Mouse (Mus musculus) olfactory bulb, adult 2 months (tissue): Measurements from ENCODE around the gene Sufu.

Source experiments
- CTCF ChIP-seq: fragments of 200-500 bp; IDR thresholded peaks from 2 replicates; pipeline ENCODE4 v1.5.1; 2012; ENCODE audit warnings: low read depth, mild to moderate bottlenecking, low read length, moderate library complexity; ENCODE audit not compliant: insufficient read depth
- POLR2A ChIP-seq: fragments of 200-500 bp; IDR thresholded peaks from 2 replicates; pipeline ENCODE4 v1.6.1; 2012; ENCODE audit warnings: mild to moderate bottlenecking, low read depth, low read length, moderate library complexity; ENCODE audit not compliant: insufficient read depth

DNA sequence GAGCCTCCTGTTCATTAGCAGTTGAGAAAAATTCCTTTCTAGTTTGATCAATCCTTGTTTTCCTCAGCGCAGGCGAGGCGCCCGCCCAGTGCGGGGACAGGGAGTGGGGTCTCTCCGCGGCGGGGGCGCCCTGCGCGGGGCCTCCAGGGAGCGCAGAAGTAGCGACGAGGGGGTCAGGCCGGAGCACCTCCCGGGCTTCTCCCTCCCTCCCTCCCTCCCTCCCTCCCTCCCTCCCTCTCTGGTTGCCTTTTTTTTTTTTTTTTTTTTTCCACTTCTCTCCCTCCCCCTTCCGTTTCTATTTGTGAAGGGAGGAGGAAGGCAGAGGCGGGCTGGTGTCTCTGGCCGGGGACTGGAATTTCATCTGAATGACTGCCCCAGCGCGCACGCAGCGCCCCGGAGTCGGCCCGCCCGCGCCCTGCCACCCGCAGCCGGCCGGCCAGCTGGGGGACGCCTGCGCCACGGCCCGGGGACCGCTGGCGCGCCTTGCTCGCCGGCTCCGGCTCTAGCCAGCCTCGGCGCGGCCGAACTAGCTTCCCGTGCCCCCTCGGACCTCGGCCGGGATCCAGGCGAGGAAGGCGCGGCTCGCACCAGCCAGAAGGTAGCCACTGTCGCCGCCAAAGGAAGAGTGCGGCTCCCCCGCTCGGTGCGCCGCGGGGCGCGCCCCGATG is 104.8 kb downstream of the Sufu start, which contains the start of gene Trim8:
- TF ChIP-seq CTCF (no peak), POLR2A (0 out of 2 replicates have a peak, but pooled peaks have one; percentile 36)
